Mouse (Mus musculus): ENCODE measurements around the gene Tmem168. TPM values are rescaled to one million over a fixed set of nuclear protein-coding genes. Genes with fewer than 3 reads are reported as not detected.

The Tmem168 gene
- polyA plus RNA-seq, 1 experiment from 2014 or later, result 39.0 TPM

GRCm38 (mm10) chr6:13582075-13582474 is 25.8 kb downstream of the Tmem168 start:
- no peak overlapping the region for H3K4me2 ChIP-seq
- 88% methylated on average over 1 of the region's 1 CpGs for WGBS
- H3K4me3 ChIP-seq (replicated peaks), result no peak overlapping the region
- H3K9me3 ChIP-seq (replicated peaks), result no peaks in the 10 kb centered on the region
- H3K27me3 ChIP-seq, result no peaks in the 10 kb centered on the region
- no peaks in the 10 kb centered on the region for H3K4me1 ChIP-seq
- H3K27ac ChIP-seq, result no peak overlapping the region
- no peak for ATAC-seq (replicated peaks; ENCODE audit: low FRiP score)
- no peak overlapping the region for H3K9ac ChIP-seq
- peaks cover 42% of the 10 kb centered on the region for H3K36me3 ChIP-seq

GRCm38 (mm10) chr6:13565734-13566133 is 42.2 kb downstream of the Tmem168 start:
- no peaks in the 10 kb centered on the region for H3K9me3 ChIP-seq (replicated peaks)
- no peaks in the 10 kb centered on the region for H3K27me3 ChIP-seq
- H3K36me3 ChIP-seq, result no peaks in the 10 kb centered on the region
- ATAC-seq (replicated peaks; ENCODE audit: low FRiP score), result no peak
- H3K4me2 ChIP-seq, result no peak overlapping the region
- no peak overlapping the region for H3K27ac ChIP-seq
- H3K9ac ChIP-seq, result no peak overlapping the region
- H3K4me3 ChIP-seq (replicated peaks), result no peak overlapping the region
- WGBS, result 83% methylated on average over 1 of the region's 1 CpGs
- H3K4me1 ChIP-seq, result no peaks in the 10 kb centered on the region

GRCm38 (mm10) chr6:13555266-13555665 is 52.6 kb downstream of the Tmem168 start:
- no peaks in the 10 kb centered on the region for H3K36me3 ChIP-seq
- H3K4me3 ChIP-seq (replicated peaks), result no peak overlapping the region
- WGBS, result 70% methylated on average over 2 of the region's 2 CpGs
- H3K27me3 ChIP-seq, result no peaks in the 10 kb centered on the region
- H3K4me1 ChIP-seq, result no peaks in the 10 kb centered on the region
- H3K4me2 ChIP-seq, result no peak overlapping the region
- no peaks in the 10 kb centered on the region for H3K9me3 ChIP-seq (replicated peaks)
- H3K9ac ChIP-seq, result no peak overlapping the region
- no peak for ATAC-seq (replicated peaks; ENCODE audit: low FRiP score)
- no peak overlapping the region for H3K27ac ChIP-seq

DNA sequence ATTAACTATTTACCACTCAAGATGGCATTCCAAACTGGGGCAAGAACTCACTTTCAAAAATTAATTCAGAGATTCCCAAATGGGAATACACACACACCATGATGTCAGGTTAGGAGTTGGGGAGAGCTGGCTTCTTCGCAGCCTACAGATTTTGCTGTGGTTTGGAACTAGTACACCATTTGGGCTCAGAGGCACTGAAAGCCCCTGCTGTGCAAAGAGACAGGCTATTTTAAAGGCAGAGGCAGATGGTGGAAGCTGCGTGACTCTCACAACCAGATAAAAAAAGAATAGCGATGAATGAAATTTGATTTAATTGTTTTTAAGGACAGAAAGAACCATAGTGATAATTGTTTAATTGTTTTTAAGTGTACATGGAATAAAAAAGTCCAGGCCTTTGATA is 66.1 kb downstream of the Tmem168 start:
- no peaks in the 10 kb centered on the region for H3K4me1 ChIP-seq
- ATAC-seq (replicated peaks; ENCODE audit: low FRiP score), result no peak
- H3K36me3 ChIP-seq, result no peaks in the 10 kb centered on the region
- no peaks in the 10 kb centered on the region for H3K9me3 ChIP-seq (replicated peaks)
- H3K4me3 ChIP-seq (replicated peaks), result no peak overlapping the region
- no peak overlapping the region for H3K27ac ChIP-seq
- H3K4me2 ChIP-seq, result no peak overlapping the region
- WGBS, result 89% methylated on average over 3 of the region's 3 CpGs
- H3K27me3 ChIP-seq, result no peaks in the 10 kb centered on the region
- H3K9ac ChIP-seq, result no peak overlapping the region

DNA sequence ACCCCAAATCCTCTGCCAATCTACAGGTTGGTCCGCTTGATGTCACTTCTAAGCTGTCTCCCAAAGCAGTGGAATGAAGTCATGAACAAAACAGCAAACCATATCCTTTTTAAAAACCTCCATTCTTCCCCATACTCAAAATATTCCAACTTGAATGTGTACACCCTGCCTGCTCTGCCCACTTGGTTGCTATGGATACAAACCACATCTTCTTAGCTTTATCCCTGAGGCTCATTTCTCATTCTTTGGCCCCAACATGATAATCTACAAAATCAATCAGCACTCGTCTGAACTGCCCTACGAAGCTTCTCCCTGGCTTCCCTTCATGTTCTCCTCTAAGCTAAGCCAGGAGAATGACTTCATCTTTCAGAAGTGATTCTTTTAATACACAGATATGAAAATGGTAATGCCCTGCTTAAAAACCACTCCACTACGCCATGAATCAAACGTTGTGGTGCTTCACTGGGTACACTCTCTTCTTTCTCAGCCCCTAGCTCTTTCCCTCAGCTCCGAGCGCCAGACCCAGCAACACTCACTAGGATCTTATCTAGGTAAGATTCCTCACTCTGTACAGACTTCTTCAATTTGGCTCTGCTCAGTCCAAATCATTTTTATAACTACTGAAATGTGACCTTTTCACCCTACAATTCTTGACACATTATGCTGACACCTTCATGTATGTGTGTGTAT is 70.5 kb downstream of the Tmem168 start:
- H3K4me2 ChIP-seq, result no peak overlapping the region
- H3K27me3 ChIP-seq, result no peaks in the 10 kb centered on the region
- no peak overlapping the region for H3K9ac ChIP-seq
- no peaks in the 10 kb centered on the region for H3K36me3 ChIP-seq
- H3K27ac ChIP-seq, result no peak overlapping the region
- 78% methylated on average over 7 of the region's 7 CpGs for WGBS
- H3K4me1 ChIP-seq, result no peaks in the 10 kb centered on the region
- no peak overlapping the region for H3K4me3 ChIP-seq (replicated peaks)
- H3K9me3 ChIP-seq (replicated peaks), result no peaks in the 10 kb centered on the region
- no peak for ATAC-seq (replicated peaks; ENCODE audit: low FRiP score)

Other genes with a start within 250 kb of the Tmem168 start
- 17.8 and 18.6 TPM in 2 replicates for gene Bmt2, start 69.9 kb upstream of the Tmem168 start, polyA plus RNA-seq (2015; fragmentation: Nextera tagmentation; extraction: Ambion mirVana)
- gene Gpr85, start 231.8 kb upstream of the Tmem168 start, polyA plus RNA-seq (2015; fragmentation: Nextera tagmentation; extraction: Ambion mirVana), result 1.5 and 2.7 TPM in 2 replicates